9 mouse cellular contexts compared by ENCODE assay signal in genomic region chr2:173585387-173586117, GRCm38 (mm10). TPM values are rescaled to one million over a fixed set of nuclear protein-coding genes. Genes with fewer than 3 reads are reported as not detected.
DNase-seq lines count a peak whose midpoint lies in the region; ATAC-seq and TF ChIP-seq lines count a peak whose summit lies in the region.
"Had no signal": no experiment of that assay in that cellular context is flagged by ENCODE, and none has a peak within 500 bp of the region (broad histone marks: within the 10 kb centered on the region; RNA-seq: fewer than 3 reads in every experiment).

No protein-coding gene starts in this region.

- no peak for DNase-seq in kidney, adult 2 months
- DNase-seq in heart, postnatal 0 days (ENCODE audit: low spot score): no peak
- peak; percentile 82 for DNase-seq in retina, postnatal 1 day
- DNase-seq in spleen, postnatal 36 days (ENCODE audit: low spot score in 2 of 2): no peak

- peak overlapping the region; percentile 69 for H3K4me2 ChIP-seq in kidney, embryonic 14.5 days (replicated peaks; ENCODE audit: low read depth, low read length)
- H3K4me2 ChIP-seq in heart, postnatal 0 days (ENCODE audit: low read depth, low read length): peak overlapping the region; percentile 73
- peak overlapping the region; percentile 63 for H3K4me2 ChIP-seq in liver, embryonic 15.5 days

- peak overlapping the region; percentile 38 for H3K4me3 ChIP-seq in kidney, embryonic 14.5 days (ENCODE audit: low read length)
- no peak overlapping the region for H3K4me3 ChIP-seq in kidney, adult 2 months (ENCODE audit: insufficient read depth, low read depth, low read length)
- H3K4me3 ChIP-seq in E14TG2a.4 (replicated peaks; ENCODE audit: low read length): peak overlapping the region; percentile 66
- peak overlapping the region; percentile 10; the same call in 1 of the 2 replicates for H3K4me3 ChIP-seq in cortical plate, adult 2 months (ENCODE audit: insufficient read depth, low read length)
- peak overlapping the region; percentile 44 for H3K4me3 ChIP-seq in heart, postnatal 0 days (ENCODE audit: low read depth, low read length)
- H3K4me3 ChIP-seq in liver, embryonic 15.5 days (replicated peaks): peak overlapping the region; percentile 35

- no peaks in the 10 kb centered on the region; the same call in 1 of the 2 replicates for H3K9me3 ChIP-seq in kidney, embryonic 14.5 days (ENCODE audit: control insufficient read depth, low read length)
- peaks cover 11% of the 10 kb centered on the region for H3K9me3 ChIP-seq in E14TG2a.4 (ENCODE audit: low read length)
- no peaks in the 10 kb centered on the region for H3K9me3 ChIP-seq in heart, postnatal 0 days (replicated peaks; ENCODE audit: control insufficient read depth, low read length)
- H3K9me3 ChIP-seq in liver, embryonic 15.5 days (replicated peaks): no peaks in the 10 kb centered on the region

- H3K27ac ChIP-seq in kidney, embryonic 14.5 days (ENCODE audit: low read depth, low read length): no peak overlapping the region
- H3K27ac ChIP-seq in kidney, adult 2 months (ENCODE audit: insufficient read depth, low read depth, low read length): no peak overlapping the region
- no peak overlapping the region for H3K27ac ChIP-seq in cortical plate, adult 2 months (ENCODE audit: insufficient read depth, low read length)
- no peak overlapping the region for H3K27ac ChIP-seq in heart, postnatal 0 days (ENCODE audit: low read depth)
- no peak overlapping the region for H3K27ac ChIP-seq in liver, embryonic 15.5 days (replicated peaks)

- peak overlapping the region; percentile 51 for H3K9ac ChIP-seq in kidney, embryonic 14.5 days (ENCODE audit: low read depth, low read length)
- H3K9ac ChIP-seq in heart, postnatal 0 days (replicated peaks; ENCODE audit: low read depth, low read length): no peak overlapping the region; the same call in 1 of the 2 replicates
- H3K9ac ChIP-seq in liver, embryonic 15.5 days: no peak overlapping the region

- 1% methylated on average over 54 of the region's 54 CpGs for WGBS in kidney, embryonic 14.5 days
- 62% methylated on average over 54 of the region's 54 CpGs for WGBS in kidney, adult 2 months
- WGBS in heart, postnatal 0 days: 7% methylated on average over 54 of the region's 54 CpGs
- WGBS in liver, embryonic 15.5 days (ENCODE audit: insufficient replicate concordance): 1% methylated on average over 54 of the region's 54 CpGs

- H3K27me3 ChIP-seq in kidney, embryonic 14.5 days (ENCODE audit: control insufficient read depth, insufficient read depth, low read length): peaks cover 16% of the 10 kb centered on the region; the same call in 1 of the 2 replicates
- no peaks in the 10 kb centered on the region for H3K27me3 ChIP-seq in kidney, adult 2 months (replicated peaks; ENCODE audit: control insufficient read depth, insufficient read depth, low read length)
- H3K27me3 ChIP-seq in E14TG2a.4 (ENCODE audit: insufficient read depth, low read length): peaks cover 37% of the 10 kb centered on the region
- peaks cover 28% of the 10 kb centered on the region for H3K27me3 ChIP-seq in heart, postnatal 0 days (ENCODE audit: control insufficient read depth, insufficient read depth, low read length)
- peaks cover 69% of the 10 kb centered on the region for H3K27me3 ChIP-seq in liver, embryonic 15.5 days

- 0 out of 2 replicates have a peak, but pooled peaks cover 2% of the 10 kb centered on the region for H3K36me3 ChIP-seq in kidney, embryonic 14.5 days (ENCODE audit: control insufficient read depth, insufficient read depth, low read length)
- no peaks in the 10 kb centered on the region for H3K36me3 ChIP-seq in kidney, adult 2 months (ENCODE audit: control insufficient read depth, insufficient read depth, low read length)
- peaks cover 9% of the 10 kb centered on the region; the same call in 1 of the 2 replicates for H3K36me3 ChIP-seq in E14TG2a.4 (ENCODE audit: insufficient read depth, low read length)
- 0 out of 2 replicates have a peak, but pooled peaks cover 5% of the 10 kb centered on the region for H3K36me3 ChIP-seq in heart, postnatal 0 days (replicated peaks; ENCODE audit: control insufficient read depth, insufficient read depth, low read length)
- no peaks in the 10 kb centered on the region for H3K36me3 ChIP-seq in liver, embryonic 15.5 days (replicated peaks)

- TF ChIP-seq CTCF in kidney, adult 2 months (conservative IDR thresholded peaks at IDR 0.05; ENCODE audit: insufficient read depth, insufficient read length, low read depth, low read length): no peak
- TF ChIP-seq CTCF in E14TG2a.4 (conservative IDR thresholded peaks at IDR 0.05; ENCODE audit: low read length): no peak
- no peak for TF ChIP-seq CTCF in cortical plate, adult 2 months (IDR thresholded peaks at IDR 0.05; ENCODE audit: extremely low read depth, insufficient read depth, low read length)
- TF ChIP-seq CTCF in heart, postnatal 0 days (IDR thresholded peaks at IDR 0.05; ENCODE audit: low read depth): no peak

- TF ChIP-seq POLR2A in kidney, adult 2 months (IDR thresholded peaks at IDR 0.05; ENCODE audit: low read depth, low read length): no peak
- TF ChIP-seq POLR2A in cortical plate, adult 2 months (IDR thresholded peaks at IDR 0.05; ENCODE audit: extremely low read depth, insufficient read depth, low read length): no peak

- TF ChIP-seq EP300 in heart, postnatal 0 days (IDR thresholded peaks at IDR 0.05; ENCODE audit: low read depth): no peak

- H3K4me1 ChIP-seq in kidney, embryonic 14.5 days (ENCODE audit: control insufficient read depth, insufficient read depth, low read length): no peaks in the 10 kb centered on the region; the same call in 1 of the 2 replicates
- H3K4me1 ChIP-seq in kidney, adult 2 months (ENCODE audit: control insufficient read depth, insufficient read depth, low read length): no peaks in the 10 kb centered on the region
- H3K4me1 ChIP-seq in E14TG2a.4 (replicated peaks; ENCODE audit: low read depth, low read length): peaks cover 12% of the 10 kb centered on the region
- no peaks in the 10 kb centered on the region for H3K4me1 ChIP-seq in cortical plate, adult 2 months (ENCODE audit: control insufficient read depth, insufficient read depth, low read length)
- no peaks in the 10 kb centered on the region for H3K4me1 ChIP-seq in heart, postnatal 0 days (ENCODE audit: control insufficient read depth, insufficient read depth)
- H3K4me1 ChIP-seq in liver, embryonic 15.5 days (replicated peaks): peaks cover 41% of the 10 kb centered on the region

- ATAC-seq in kidney, embryonic 14.5 days (ENCODE audit: low FRiP score, low TSS enrichment): peak; percentile 82
- ATAC-seq in heart, postnatal 0 days (ENCODE audit: insufficient read depth, low read depth): no peak; the same call in 1 of the 2 replicates
- no peak for ATAC-seq in liver, embryonic 15.5 days (ENCODE audit: insufficient read depth)

RNA-seq across cellular contexts. Expression of gene Ankrd60, which starts 7.4 kb away (rescaled TPM):
- polyA plus RNA-seq in kidney, embryonic 14.5 days (2014; fragmentation: Nextera tagmentation; extraction: Ambion mirVana): not detected in 2 replicates
- polyA plus RNA-seq in kidney, adult 2 months (2012; rRNA removed): 0.09 and 0.22 TPM in 2 replicates
- polyA plus RNA-seq in cortical plate, adult 2 months (2012; rRNA removed): not detected in 2 replicates
- not detected in 2 replicates for total RNA-seq in heart, postnatal 0 days (2014; rRNA removed; ENCODE audit: low replicate concordance)
- not detected in 2 replicates for polyA plus RNA-seq in heart, postnatal 0 days (2015; fragmentation: Nextera tagmentation; extraction: Ambion mirVana)
- not detected in 2 replicates for polyA plus RNA-seq in liver, embryonic 15.5 days (2015; fragmentation: Nextera tagmentation; extraction: Ambion mirVana)
- total RNA-seq: left cerebral cortex, adult 18-20 months had no signal
